ENCODE assay signal across 8 mouse cellular contexts in the genomic region with DNA sequence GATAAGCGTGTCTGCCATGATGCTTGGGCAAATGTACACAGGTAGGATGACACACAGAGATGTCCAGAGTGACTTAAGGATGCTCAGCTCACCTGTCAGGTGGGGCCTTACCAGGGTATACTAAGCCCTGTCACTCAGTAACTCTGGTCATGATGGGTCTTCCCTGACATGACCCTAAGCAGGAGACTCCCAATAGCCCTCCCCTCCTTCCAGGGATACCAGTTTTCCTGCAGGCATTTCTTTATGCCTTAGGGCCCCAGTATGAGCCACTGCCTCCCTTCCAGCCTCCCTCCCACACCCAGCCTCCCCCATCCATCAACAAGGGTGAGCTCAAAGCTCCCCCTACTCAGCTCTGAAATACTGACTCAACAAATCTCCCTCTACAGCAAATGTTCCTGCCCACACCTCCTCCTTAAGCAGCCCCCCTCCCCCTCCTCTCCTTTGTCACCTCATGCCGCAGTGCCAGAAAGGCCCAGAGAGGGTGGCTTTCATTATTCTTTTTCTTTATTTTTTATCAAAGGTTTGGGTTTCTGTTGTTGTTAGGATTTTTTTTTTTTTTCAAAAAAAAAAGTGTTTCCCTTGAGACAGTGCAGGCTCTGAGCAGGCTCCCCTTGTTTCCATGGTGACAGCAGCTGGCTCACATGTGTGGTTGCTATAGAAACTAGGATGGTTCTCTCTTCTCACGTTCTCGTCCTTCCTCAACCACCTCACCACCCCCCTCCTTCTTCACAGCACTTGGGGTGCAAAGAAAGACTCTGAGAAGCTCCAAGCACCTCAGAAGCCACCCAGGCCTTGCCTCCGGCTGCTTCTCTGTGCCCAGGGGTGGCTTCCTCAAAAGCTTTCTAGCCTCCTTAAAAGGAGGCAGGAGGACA.
A peak's percentile ranks its signal among the peaks of the same experiment; 100 is the strongest.
DNase-seq lines count a peak whose midpoint lies in the region; ATAC-seq and TF ChIP-seq lines count a peak whose summit lies in the region.

No protein-coding gene starts in this region.

- H3K9ac ChIP-seq in lung, embryonic 14.5 days = 0 out of 2 replicates have a peak overlapping the region, but pooled peaks have one; percentile 6
- no peak overlapping the region for H3K9ac ChIP-seq in limb, embryonic 15.5 days

- no peak for TF ChIP-seq POLR2A in brain, embryonic 14.5 days (IDR thresholded peaks at IDR 0.05; ENCODE audit: borderline replicate concordance, extremely low read depth, insufficient read depth, insufficient read length, poor library complexity, severe bottlenecking)

- ATAC-seq in lung, embryonic 14.5 days (ENCODE audit: insufficient read depth) = no peak
- ATAC-seq in limb, embryonic 15.5 days (ENCODE audit: insufficient number of reproducible peaks, low FRiP score, low TSS enrichment, low read depth) = no peak; the same call in 1 of the 2 replicates

- peak overlapping the region; percentile 42 for H3K4me2 ChIP-seq in lung, embryonic 14.5 days
- no peak overlapping the region for H3K4me2 ChIP-seq in limb, embryonic 15.5 days

- H3K9me3 ChIP-seq in lung, embryonic 14.5 days (ENCODE audit: low read depth, low read length) = no peaks in the 10 kb centered on the region
- no peaks in the 10 kb centered on the region for H3K9me3 ChIP-seq in limb, embryonic 15.5 days

- no peak for TF ChIP-seq CTCF in lung, embryonic 14.5 days (IDR thresholded peaks at IDR 0.05; ENCODE audit: low read depth)
- no peak for TF ChIP-seq CTCF in brain, embryonic 14.5 days (IDR thresholded peaks at IDR 0.05; ENCODE audit: borderline replicate concordance, extremely low read depth, insufficient read depth, insufficient read length)

- no peak overlapping the region for H3K4me3 ChIP-seq in lung, embryonic 14.5 days (ENCODE audit: low read depth, low read length)
- no peak overlapping the region for H3K4me3 ChIP-seq in limb, embryonic 15.5 days

- peak; percentile 79 for DNase-seq in lung, embryonic 14.5 days
- no peak for DNase-seq in lung, postnatal 4 days
- DNase-seq in brain, embryonic 14.5 days (ENCODE audit: low read depth) = peak; percentile 97
- DNase-seq in frontal cortex, postnatal 10 days (ENCODE audit: low spot score in 2 of 2) = peak; percentile 75 to 89
- peak; percentile 73 for DNase-seq in right cerebral cortex, postnatal 25 days
- no peak for DNase-seq in ovary, adult 18-20 months (ENCODE audit: low spot score)
- DNase-seq in gastrocnemius, postnatal 4 days (ENCODE audit: low spot score in 2 of 2) = no peak

- H3K27ac ChIP-seq in lung, embryonic 14.5 days (ENCODE audit: low read depth) = peak overlapping the region; percentile 61
- H3K27ac ChIP-seq in limb, embryonic 15.5 days = peak overlapping the region; percentile 38

- WGBS in lung, embryonic 14.5 days = 21% methylated on average over 5 of the region's 5 CpGs
- 14% methylated on average over 5 of the region's 5 CpGs for WGBS in limb, embryonic 15.5 days

- no peaks in the 10 kb centered on the region for H3K36me3 ChIP-seq in lung, embryonic 14.5 days (ENCODE audit: insufficient read depth)
- H3K36me3 ChIP-seq in limb, embryonic 15.5 days = no peaks in the 10 kb centered on the region

- peaks cover 57% of the 10 kb centered on the region for H3K4me1 ChIP-seq in lung, embryonic 14.5 days (ENCODE audit: insufficient read depth)
- peaks cover 77% of the 10 kb centered on the region for H3K4me1 ChIP-seq in limb, embryonic 15.5 days

- H3K27me3 ChIP-seq in lung, embryonic 14.5 days (ENCODE audit: insufficient read depth, low read length) = no peaks in the 10 kb centered on the region
- no peaks in the 10 kb centered on the region for H3K27me3 ChIP-seq in limb, embryonic 15.5 days

Comparison
In these comparisons a context has a peak if more than half of its experiments do, and no peak if none do; other contexts are left out.
1. DNase-seq: peak in lung, embryonic 14.5 days (single experiment), brain, embryonic 14.5 days (single experiment), frontal cortex, postnatal 10 days (2 of 2) and right cerebral cortex, postnatal 25 days (single experiment); none in lung, postnatal 4 days (0 of 2), ovary, adult 18-20 months (single experiment) and gastrocnemius, postnatal 4 days (0 of 2).